Mouse (Mus musculus) lung, postnatal 0 days (tissue): ENCODE results near the gene Slc35c2. TPM values are rescaled to one million over a fixed set of nuclear protein-coding genes. Genes with fewer than 3 reads are reported as not detected.
A peak's percentile ranks its signal among the peaks of the same experiment; 100 is the strongest.

Experiments used
- ATAC-seq: fragments of 200-750 bp; cut with Nextera tagmentation; 2 replicates; pipeline ENCODE4 v1.8.0; 2017; ENCODE audit warnings: moderate library complexity
- DNase-seq: peaks from one replicate; pipeline ENCODE4 v3.0.0-alpha.2; 2016; ENCODE audit warnings: low spot score
- H3K27ac ChIP-seq: fragments of 300-500 bp; sonication (generic); 2 replicates; pipeline ENCODE4 v1.5.1; 2014; ENCODE audit warnings: antibody characterized with exemption, mild to moderate bottlenecking, low read length, mixed read lengths
- H3K27me3 ChIP-seq: fragments of 300-500 bp; sonication (generic); replicated peaks from 2 replicates; pipeline ENCODE4 v1.6.1; 2014; ENCODE audit warnings: low read length, mixed read lengths; ENCODE audit not compliant: insufficient read depth
- H3K36me3 ChIP-seq: fragments of 300-500 bp; sonication (generic); 2 replicates; pipeline ENCODE4 v1.6.1; 2014; ENCODE audit warnings: low read length, mixed read lengths; ENCODE audit not compliant: insufficient read depth
- H3K4me1 ChIP-seq: fragments of 300-500 bp; sonication (generic); 2 replicates; pipeline ENCODE4 v1.6.1; 2014; ENCODE audit warnings: antibody characterized with exemption, low read depth, low read length, mixed read lengths; ENCODE audit not compliant: insufficient read depth
- H3K4me2 ChIP-seq: fragments of 300-500 bp; sonication (generic); replicated peaks from 2 replicates; pipeline ENCODE4 v1.6.1; 2014; ENCODE audit warnings: low read depth, mild to moderate bottlenecking, low read length, moderate library complexity, mixed read lengths
- H3K4me3 ChIP-seq: fragments of 300-500 bp; sonication (generic); 2 replicates; pipeline ENCODE4 v1.5.1; 2014; ENCODE audit warnings: low read depth, low read length
- H3K9ac ChIP-seq: fragments of 300-500 bp; sonication (generic); replicated peaks from 2 replicates; pipeline ENCODE4 v1.6.1; 2014; ENCODE audit warnings: low read depth, mild to moderate bottlenecking
- H3K9me3 ChIP-seq: fragments of 300-500 bp; sonication (generic); 2 replicates; pipeline ENCODE4 v1.6.1; 2016; ENCODE audit warnings: low read length, mixed read lengths
- CTCF ChIP-seq: IDR thresholded peaks from 2 replicates; pipeline ENCODE4 v1.5.1; 2016; ENCODE audit warnings: antibody characterized with exemption, mild to moderate bottlenecking
- EP300 ChIP-seq: IDR thresholded peaks from 2 replicates; pipeline ENCODE4 v1.6.1; 2016; ENCODE audit warnings: antibody characterized with exemption, mild to moderate bottlenecking, control low read depth
- WGBS: fragments of 180-500 bp; shearing (Covaris S2); extraction: QIAGEN DNeasy Blood & Tissue Kit; methylation state at CpG from one replicate; pipeline ENCODE4 v1.1.7; 2014; 5-methylcytosine and 5-hydroxymethylcytosine counted together
- polyA plus RNA-seq: library from polyadenylated mRNA; unstranded; fragments of >200 nt; fragmentation: Nextera tagmentation; extraction: Ambion mirVana; gene quantifications from 2 replicates; pipeline ENCODE4 v1.2.1, GENCODE M21; 2015

The Slc35c2 gene
- polyA plus RNA-seq, 1 experiment from 2014 or later = 42.8 TPM

GRCm38 (mm10) chr2:165284377-165284776 is 3.3 kb downstream of the Slc35c2 start:
- Histone ChIP-seq H3K4me2 (no peak overlapping the region), H3K4me1 (peaks cover 5% of the 10 kb centered on the region), H3K27me3 (no peaks in the 10 kb centered on the region), H3K36me3 (peaks cover 5% of the 10 kb centered on the region; the same call in 1 of the 2 replicates), H3K9ac (no peak overlapping the region), H3K4me3 (no peak overlapping the region), H3K27ac (no peak overlapping the region), H3K9me3 (no peaks in the 10 kb centered on the region)
- DNase-seq = no peak
- no peak for ATAC-seq
- WGBS = 87% methylated on average over 7 of the region's 7 CpGs
- TF ChIP-seq CTCF (no peak), EP300 (no peak)

- no peak overlapping the region for H3K4me2 ChIP-seq
- ATAC-seq (no peak), DNase-seq (no peak)
- no peak overlapping the region for H3K9ac ChIP-seq
- H3K4me1 ChIP-seq = peaks cover 5% of the 10 kb centered on the region
- TF ChIP-seq CTCF (no peak), EP300 (no peak)
- no peaks in the 10 kb centered on the region for H3K9me3 ChIP-seq
- no peaks in the 10 kb centered on the region for H3K27me3 ChIP-seq
- WGBS = 87% methylated on average over 3 of the region's 3 CpGs
- no peak overlapping the region for H3K4me3 ChIP-seq
- H3K27ac ChIP-seq = no peak overlapping the region
- H3K36me3 ChIP-seq = peaks cover 8% of the 10 kb centered on the region; the same call in 1 of the 2 replicates
These were observed 4.0 kb downstream of the Slc35c2 start for GRCm38 (mm10) chr2:165283644-165284043.

GRCm38 (mm10) chr2:165281779-165282311 is 5.8 kb downstream of the Slc35c2 start:
- Histone ChIP-seq H3K4me3 (no peak overlapping the region), H3K4me2 (no peak overlapping the region), H3K9me3 (no peaks in the 10 kb centered on the region), H3K9ac (no peak overlapping the region), H3K27ac (no peak overlapping the region), H3K36me3 (peaks cover 8% of the 10 kb centered on the region; the same call in 1 of the 2 replicates), H3K4me1 (no peaks in the 10 kb centered on the region; the same call in 1 of the 2 replicates), H3K27me3 (no peaks in the 10 kb centered on the region)
- 38% methylated on average over 3 of the region's 6 CpGs for WGBS
- ATAC-seq = peak; percentile 27
- DNase-seq = peak; percentile 18
- TF ChIP-seq EP300 (no peak), CTCF (peak; percentile 11; the same call in 1 of the 2 replicates)

- H3K4me2 ChIP-seq = no peak overlapping the region
These were observed 8.3 kb downstream of the Slc35c2 start for GRCm38 (mm10) chr2:165279351-165279750.

GRCm38 (mm10) chr2:165277188-165277740 is 10.4 kb downstream of the Slc35c2 start:
- Histone ChIP-seq H3K36me3 (peaks cover 3% of the 10 kb centered on the region; the same call in 1 of the 2 replicates), H3K27ac (no peak overlapping the region), H3K4me3 (no peak overlapping the region), H3K9me3 (no peaks in the 10 kb centered on the region), H3K4me1 (no peaks in the 10 kb centered on the region), H3K9ac (no peak overlapping the region), H3K4me2 (no peak overlapping the region), H3K27me3 (no peaks in the 10 kb centered on the region)
- no peak for TF ChIP-seq EP300
- TF ChIP-seq CTCF = no peak
- 81% methylated on average over 5 of the region's 5 CpGs for whole genome bisulfite sequencing
- no peak for DNase-seq
- ATAC-seq = no peak

More at GRCm38 (mm10) chr2:165279351-165279750, 8.3 kb downstream of the Slc35c2 start:
- no peaks in the 10 kb centered on the region for H3K9me3 ChIP-seq
- H3K27me3 ChIP-seq = no peaks in the 10 kb centered on the region
- TF ChIP-seq EP300 (no peak), CTCF (no peak)
- H3K27ac ChIP-seq = no peak overlapping the region
- H3K36me3 ChIP-seq = peaks cover 8% of the 10 kb centered on the region; the same call in 1 of the 2 replicates
- no peak overlapping the region for H3K9ac ChIP-seq
- H3K4me3 ChIP-seq = no peak overlapping the region
- no peak for DNase-seq
- 69% methylated on average over 10 of the region's 10 CpGs for WGBS
- ATAC-seq = no peak
- H3K4me1 ChIP-seq = no peaks in the 10 kb centered on the region

- ATAC-seq (peak; percentile 49; the same call in 1 of the 2 replicates), DNase-seq (peak; percentile 62)
- Histone ChIP-seq H3K9ac (no peak overlapping the region), H3K27me3 (no peaks in the 10 kb centered on the region), H3K9me3 (no peaks in the 10 kb centered on the region), H3K4me2 (no peak overlapping the region), H3K27ac (no peak overlapping the region), H3K36me3 (peaks cover 3% of the 10 kb centered on the region; the same call in 1 of the 2 replicates), H3K4me3 (no peak overlapping the region), H3K4me1 (no peaks in the 10 kb centered on the region)
- 17% methylated on average over 8 of the region's 8 CpGs for WGBS
- TF ChIP-seq EP300 = no peak
- peak; percentile 89 for TF ChIP-seq CTCF
These were observed 11.8 kb downstream of the Slc35c2 start for GRCm38 (mm10) chr2:165275824-165276223.
